Mouse (Mus musculus) E14TG2a.4 (cell line): Measurements from ENCODE around the gene Tnip2.

Source experiments
- CTCF ChIP-seq: conservative IDR thresholded peaks from 2 replicates; pipeline ENCODE4 v1.5.1; 2014; ENCODE audit warnings: low read length
- POU5F1 ChIP-seq: IDR thresholded peaks from 2 replicates; pipeline ENCODE4 v1.6.1; 2014; ENCODE audit warnings: low read length, borderline replicate concordance

DNA sequence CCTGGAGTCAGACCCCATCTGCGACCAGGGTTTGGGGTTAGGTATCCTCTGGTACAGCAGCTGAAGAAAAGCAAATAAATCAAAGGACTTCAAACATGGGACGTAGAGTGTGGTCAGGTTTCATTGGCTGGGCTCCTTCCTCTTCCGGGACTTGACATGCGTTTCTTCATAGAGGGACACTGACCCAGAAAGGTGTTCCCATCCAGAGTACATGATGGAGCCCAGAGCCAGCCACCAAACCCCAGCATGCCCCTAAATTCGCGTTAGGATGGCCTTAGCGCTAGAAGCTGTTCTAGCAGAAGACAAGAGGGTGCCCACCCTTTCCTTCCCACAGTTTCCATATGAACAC lies 401 bp upstream of the Tnip2 start:
- TF ChIP-seq CTCF (no peak), POU5F1 (no peak)
